Mouse (Mus musculus) MN1 (cell line): ENCODE results near the gene Tep1.
"Not testable (repeated sequence)": the region's sequence is repeated elsewhere in the genome, so short reads cannot be mapped to it uniquely, and the experiment has no call there.

Experiments
- DNase-seq: peaks from one replicate; pipeline ENCODE4 v3.0.0-alpha.2; 2016; ENCODE audit warnings: low spot score

Tep1 gene

DNA sequence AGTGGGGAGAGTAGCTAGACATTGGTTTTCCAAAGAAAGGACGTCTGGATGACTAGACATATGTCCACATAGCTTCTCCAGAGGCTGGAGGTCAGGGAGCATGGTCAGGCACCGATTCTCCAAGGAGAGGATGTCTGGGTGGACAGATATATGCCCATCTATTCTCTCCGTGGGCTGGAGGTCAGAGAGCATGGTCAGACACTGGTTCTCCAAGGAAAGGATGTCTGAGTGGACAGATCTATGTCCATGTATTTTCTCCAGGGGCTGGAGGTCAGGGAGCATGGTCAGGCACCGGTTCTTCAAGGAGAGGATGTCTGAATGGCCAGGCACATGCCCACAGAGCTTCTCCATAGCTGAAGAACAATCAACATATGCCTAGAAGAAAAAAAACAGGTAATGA lies 2.1 kb downstream of the Tep1 start:
- no peak for DNase-seq

DNA sequence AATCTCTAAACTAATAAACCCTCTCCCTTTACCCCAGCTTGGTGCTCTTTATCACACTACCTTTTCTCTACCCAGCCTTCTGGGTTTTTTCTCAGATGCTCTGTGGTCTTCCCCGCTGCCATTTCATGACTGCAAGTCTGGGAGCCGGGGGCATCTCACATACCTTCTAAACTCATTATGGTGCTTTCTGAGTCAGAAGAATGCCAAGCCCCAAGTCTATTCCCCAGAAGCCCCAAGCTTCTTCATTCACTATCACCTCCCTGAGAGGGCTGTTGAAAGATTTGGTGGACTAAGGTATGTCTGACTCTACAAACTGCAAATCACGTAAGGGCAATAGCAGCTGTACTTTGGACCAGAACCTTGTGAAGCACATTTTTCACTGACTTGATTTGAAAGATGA lies 3.4 kb downstream of the Tep1 start:
- no peak for DNase-seq

DNA sequence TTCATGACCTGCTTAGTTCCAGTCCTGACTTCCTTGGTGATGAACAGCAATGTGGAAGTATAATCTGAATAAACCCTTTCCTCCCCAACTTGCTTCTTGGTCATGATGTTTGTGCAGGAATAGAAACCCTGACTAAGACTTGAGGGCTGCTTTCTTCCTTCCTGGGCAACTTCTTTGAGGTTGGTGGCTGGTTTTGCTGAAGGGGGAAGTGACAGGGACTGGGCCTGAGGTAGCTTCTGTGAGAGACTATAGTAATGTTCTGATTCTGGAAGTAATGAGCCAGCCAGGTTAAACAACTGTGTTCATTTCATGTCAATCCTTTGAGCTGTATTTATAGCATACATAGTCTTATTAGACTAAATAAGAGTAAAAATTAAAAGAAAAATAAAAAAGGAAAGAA lies 5.4 kb downstream of the Tep1 start:
- DNase-seq: not testable (repeated sequence)

DNA sequence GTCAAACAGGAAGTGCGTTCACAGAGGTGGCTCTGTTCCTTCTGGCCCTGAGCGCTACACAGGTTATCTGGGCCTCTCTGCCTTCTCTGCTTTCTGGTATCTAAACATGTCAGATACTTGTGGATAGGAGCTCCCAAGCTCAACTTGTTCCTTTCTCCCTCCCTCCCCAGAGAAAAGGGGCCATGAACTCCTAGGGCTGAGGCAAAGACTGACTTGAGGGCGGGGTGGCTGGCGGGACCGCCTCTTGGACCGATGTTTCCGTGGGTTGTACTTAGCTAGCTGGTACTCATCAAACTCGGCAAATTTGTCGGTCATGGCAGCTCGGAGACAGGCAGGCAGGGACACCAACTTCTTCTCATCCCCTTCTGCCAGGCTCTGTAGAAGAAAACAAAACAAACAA lies 7.7 kb downstream of the Tep1 start:
- no peak for DNase-seq

DNA sequence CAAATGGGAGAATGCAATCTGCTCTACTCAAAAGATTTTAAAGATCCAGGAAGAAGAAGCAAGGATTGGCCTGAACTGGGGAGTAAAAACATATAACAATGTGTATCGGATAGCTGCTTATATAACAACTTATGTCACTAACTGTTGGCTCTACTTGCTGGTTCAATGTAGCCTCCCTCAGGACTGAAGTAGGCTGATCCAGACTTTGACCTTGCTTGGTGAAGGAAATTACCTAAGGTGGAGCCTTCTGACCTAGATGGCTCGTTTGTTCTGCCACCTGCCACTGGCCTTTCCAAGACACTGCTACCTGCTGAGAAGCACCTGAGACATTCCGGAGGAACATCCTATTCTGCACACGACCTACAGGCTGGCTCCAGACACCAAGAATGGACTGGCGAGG lies 14.6 kb downstream of the Tep1 start:
- no peak for DNase-seq

DNA sequence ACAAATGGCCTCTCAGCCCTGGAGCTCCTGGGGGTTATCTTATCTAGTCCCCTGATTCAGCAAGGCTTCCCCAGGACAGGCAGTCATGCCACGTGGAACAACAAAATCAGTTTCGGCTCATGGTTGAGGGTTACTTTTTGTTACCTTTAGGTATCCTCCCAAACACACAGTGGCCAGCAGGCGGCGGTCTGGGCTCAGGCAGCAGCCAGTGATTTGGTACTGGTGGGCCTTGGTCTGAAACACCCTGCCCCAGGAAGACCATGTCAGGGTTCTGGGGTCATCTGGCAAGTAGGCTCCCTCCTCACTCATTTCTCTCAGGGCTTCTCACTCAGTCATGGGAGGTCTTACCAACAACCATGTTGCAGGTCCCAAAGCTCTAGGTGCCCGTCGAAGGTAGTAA lies 33.1 kb downstream of the Tep1 start:
- DNase-seq: peak; percentile 9

DNA sequence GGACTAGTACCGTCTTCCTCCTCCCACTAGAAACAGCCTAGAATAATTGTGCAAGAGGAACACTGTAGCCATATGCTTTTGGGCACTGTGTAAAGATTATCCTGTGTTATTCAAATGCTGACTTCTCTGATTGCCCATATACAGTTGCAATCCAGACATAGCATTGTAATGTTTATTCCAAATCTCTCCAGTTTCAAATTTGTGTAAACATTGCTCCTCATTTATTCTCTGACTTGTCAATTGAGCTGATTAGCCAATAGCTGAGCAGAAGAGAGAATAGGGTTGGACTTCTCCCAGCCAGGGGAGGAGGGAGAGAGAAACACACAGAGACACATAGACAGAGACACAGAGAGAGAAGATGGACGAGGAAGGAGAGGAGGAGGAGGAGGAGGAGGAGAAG lies 35.9 kb downstream of the Tep1 start:
- DNase-seq: no peak

DNA sequence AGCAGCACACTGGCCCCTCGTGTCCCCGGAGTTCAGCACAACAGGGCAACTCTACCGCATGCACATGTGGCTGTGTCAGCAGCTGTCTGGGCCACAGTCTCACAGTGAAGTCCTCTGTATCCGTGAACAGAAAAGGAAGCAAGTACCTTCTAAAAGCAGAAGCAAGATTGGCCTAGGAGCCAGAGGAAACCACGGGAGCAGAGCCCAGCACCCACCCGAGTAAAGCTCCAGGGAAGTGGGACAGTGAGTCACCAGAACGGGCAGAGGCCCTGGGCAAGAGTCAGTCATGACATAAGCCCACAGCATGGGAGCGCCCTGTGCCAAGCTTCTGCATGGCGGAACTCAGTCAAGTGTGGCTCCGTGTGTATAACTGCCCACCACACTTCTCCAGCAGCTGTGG lies 36.4 kb downstream of the Tep1 start:
- DNase-seq: no peak

DNA sequence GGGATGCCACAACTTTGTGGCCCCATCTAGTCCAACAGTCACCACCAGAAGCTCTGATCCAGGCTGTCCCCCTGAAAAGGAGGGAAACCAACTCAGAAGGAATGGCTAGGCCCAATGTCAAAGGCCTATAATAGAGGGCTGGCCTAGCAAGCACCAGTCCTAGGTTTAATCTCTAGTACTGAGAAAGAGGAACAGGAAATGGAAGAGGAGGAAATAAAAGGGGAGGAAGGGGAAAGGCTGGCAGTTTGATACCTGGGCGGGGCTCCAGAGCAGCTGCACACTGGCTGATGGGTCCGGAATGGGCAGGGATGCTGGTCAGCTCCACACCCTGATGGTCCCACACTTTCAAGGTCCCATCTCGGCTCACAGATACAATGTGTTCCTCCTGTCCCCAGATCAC lies 40.5 kb downstream of the Tep1 start:
- DNase-seq: no peak

DNA sequence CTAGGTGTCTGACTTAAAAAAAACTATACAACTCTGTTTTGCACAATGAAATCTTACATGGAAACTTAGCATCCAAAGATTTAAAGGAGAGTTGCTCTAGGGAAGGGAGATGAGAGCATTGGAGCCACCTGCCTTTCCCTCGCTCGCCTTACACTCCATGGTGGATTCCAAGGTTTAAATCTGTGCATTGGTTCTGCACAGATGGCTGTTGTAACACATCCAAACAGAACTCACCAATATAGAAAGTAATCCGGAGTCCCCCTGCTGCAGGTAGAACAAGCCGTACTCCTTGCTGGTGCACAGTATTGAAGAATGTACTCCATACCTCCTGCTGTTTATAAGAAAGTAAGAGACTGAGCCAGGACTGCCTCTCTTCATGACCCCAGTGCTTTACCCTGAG lies 43.8 kb downstream of the Tep1 start:
- no peak for DNase-seq

DNA sequence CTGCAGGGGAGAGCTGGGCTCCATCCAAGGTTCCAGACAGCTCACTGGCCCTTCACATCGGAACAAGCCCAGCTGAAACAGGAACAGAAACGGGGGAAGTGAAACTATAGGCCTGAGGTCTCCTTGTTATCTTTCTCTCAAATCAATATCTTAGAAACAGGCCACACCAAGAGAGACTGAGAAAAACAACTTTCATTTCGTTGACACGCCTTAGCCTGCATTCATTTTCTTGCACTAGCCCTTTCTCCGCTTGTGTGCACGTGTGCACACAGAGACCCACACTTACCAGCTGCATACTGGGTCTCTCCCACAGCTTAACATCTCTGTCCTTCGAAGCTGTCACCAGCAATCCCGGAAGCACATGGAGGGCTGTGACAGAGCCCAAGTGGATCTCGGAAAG lies 46.1 kb downstream of the Tep1 start:
- no peak for DNase-seq

DNA sequence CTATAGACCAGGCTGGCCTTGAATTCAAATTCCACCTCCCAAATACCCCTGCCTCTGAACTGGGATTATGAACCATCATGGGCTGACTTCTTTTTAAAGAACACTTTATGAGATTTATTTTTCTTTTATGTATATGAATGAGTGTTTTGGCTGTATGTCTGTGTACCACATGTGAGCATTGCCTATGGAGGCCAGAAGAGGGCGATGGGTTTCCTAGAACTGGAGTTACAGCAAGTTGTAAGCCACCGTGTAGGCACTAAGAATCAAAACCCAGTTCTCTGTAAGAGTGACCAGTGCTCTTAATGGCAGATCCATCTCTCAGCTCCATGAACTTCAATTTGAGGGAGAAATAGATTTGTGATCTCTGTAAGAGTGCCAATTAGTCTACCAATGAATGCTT lies 47.1 kb downstream of the Tep1 start:
- DNase-seq: no peak

DNA sequence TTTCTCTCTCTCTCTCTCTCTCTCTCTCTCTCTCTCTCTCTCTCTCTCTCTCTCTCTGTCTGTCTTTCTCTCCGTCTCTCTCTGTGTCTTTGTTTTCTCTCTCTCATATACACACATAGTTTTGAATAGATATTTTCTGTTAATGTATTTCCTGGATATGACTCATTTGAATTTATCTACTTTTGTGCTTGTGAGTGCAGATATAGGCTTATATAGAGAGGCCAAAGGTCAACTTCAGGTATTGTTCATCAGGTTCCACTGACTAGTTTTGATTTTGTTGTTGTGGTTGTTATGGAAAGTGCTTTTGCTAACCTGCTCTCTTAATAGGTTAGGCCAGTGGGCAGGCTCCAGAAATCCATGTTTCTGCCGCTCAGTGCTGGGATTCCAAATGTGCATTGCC lies 57.3 kb downstream of the Tep1 start:
- DNase-seq: no peak

DNA sequence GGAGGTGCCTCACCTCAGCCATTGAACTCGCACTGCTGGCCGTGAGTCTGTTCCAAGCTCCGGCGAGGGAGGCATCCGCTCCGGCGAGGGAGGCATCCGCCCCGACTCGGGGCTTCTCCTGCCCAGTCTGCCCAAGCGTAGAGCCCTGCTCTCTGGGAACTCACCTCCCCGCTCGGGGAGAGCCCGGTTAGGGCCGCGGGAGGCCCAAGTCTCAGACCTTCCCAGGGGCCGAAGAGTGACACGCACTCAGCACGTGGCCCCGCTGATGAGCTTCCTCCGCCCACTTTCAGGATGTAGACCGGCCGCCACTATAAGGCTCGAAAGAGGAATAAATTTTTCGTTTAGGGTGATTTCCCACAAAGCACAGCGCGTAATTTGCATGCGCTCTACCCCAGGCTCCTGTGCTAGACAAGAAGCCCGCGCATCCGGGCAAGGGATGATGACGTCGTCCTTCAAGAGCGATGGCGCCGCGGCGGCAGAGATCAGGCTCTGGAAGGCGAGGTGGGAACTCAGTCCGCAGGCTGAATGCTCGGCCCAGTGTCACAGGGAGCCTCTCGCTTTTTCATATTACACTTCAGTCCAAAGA lies 62.8 kb downstream of the Tep1 start, which contains the start of the genes Ccnb1ip1 and Parp2:
TSS of gene Ccnb1ip1 (minus strand) at position 246 of the 586 bp plus-strand sequence.
TSS of gene Parp2 (plus strand) at position 355 of the 586 bp plus-strand sequence.
- DNase-seq: peak; percentile 97

DNA sequence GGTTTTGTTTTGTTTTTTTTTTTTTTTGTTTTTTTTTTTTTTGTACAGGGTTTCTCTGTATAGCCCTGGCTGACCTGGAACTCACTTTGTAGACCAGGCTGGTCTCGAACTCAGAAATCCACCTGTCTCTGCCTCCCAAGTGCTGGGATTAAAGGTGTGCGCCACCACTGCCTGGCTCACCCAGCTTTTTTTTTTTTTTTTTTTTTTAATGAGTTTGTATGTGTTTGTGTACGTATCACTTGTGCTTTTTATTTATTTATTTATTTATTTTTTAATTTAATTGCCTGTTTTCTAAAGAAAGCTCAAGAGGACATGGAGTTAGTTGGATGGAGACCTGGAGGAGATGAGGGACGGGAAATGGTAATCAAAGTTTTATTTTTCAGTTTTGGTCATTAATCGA lies 63.9 kb downstream of the Tep1 start:
- DNase-seq: not testable (repeated sequence)

DNA sequence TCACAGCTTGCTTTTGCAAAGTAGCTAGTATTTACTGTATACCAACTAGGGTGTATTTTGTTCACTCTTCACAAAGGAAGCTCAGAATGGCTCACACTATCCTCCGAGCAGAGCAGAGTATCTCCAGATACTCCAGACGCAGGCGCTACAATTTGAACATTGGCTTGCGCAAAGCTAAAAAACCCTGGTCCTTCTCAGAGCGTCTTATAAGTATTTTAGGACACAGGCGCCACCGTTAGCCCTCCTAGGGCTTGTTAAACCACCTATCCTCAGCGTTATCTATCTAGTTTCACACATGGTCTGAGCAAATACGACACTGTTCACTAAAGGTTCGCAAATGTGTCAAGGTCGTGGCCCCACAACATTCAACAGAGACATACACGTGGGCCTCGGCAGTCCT lies 65.7 kb downstream of the Tep1 start:
- no peak for DNase-seq

DNA sequence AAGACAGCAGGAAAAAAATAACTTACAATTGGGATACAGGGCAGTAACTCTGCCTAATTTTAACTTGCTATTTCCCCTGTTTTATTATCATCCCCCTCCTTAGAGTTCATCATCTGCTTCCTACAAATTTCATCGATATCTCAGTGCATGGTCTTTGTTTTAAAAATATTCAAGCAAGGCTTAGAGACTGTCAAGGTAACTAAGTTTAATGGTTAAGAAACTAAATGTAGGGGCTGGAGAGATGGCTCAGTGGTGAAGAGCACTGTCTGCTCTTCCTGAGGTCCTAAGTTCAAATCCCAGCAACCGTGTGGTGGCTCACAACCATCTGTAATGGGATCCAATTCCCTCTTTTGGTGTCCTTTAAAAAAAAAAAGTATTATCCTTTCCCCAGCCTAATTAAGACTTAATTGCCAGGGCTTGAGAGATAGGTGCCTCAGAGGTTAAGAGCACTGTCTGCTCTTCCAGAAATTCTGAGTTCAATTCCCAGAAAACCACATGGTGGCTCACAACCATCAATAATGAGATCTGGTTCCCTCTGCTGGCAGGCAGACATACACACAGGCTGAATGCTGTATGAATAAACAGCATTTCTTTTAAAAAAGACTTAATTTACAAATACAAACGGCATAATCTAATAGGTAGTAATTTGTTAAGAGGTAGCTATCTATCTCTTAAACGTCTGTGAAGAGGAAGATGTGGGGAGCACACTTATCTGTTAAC lies 67.4 kb downstream of the Tep1 start:
- DNase-seq: peak; percentile 48

DNA sequence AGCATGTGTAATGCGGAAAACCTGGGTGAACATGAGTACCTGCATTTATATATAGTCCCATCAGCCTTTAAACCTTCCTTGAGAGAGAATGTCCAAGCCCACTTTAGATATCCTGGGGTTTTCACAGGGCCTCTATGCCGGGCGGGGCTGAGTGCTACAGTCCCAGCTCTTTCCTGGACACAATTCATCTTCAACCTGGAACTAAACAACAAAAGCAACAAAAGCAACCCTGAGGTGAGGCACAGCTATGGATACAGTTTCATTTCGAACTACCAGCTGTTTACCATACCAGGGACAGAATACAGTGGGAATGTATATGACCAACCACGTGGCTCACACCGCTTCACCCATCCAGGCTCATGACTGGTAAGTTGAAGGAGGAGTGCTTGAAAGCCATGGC lies 67.9 kb downstream of the Tep1 start:
- DNase-seq: no peak

DNA sequence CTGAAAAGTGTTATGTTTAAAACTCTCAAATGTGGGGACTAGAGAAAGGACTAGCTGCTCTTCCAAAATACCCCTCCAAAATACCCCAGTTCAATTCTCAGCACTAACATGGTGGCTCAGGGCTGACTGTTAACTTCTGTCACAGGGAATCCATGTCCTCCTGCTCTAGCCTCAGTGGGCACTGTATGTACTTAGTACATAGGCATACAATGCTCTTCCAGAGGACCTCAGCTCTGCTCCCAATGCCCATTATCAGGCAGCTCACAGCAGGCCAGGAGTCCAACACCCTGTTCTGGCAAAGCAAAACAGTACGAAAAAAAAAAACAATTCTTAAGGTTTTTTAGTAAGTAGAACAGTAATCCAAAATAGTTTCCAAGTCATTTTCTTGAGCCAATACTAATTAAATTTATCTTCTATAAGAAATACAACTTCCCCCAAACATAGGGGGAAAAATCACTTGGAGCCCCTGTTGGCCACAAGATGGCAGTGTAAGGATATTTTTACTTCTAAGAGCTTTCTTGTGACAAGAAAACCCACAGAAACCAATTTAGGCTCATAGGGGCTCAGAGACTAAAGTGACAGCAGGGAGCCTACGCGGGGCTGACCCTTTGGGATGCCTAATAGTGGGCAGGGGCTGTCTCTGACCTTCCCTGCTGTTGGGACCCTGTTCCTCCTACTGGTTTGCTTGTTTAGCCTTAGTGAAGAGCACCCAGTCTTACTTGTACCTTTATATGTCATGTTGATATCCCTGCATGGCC lies 70.7 kb downstream of the Tep1 start:
- DNase-seq: peak; percentile 68

DNA sequence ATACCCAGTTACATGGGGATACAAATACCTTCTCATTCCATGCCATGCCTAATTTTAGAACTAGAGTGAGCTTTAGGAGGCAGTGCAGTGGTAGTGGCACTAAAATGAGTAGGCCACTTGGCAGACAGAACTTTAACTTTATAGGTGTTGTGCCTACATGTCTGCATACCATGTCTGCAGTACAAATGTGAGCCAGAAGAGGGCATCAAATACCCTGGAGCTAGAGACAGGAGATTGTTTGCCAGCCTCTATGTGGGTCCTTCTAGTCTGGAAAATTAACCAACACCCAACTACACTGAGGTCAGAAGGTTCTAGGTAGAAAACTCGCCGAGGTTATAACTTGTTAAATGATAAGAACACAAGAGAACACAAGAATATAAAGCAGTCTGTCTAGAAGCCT lies 71.8 kb downstream of the Tep1 start:
- no peak for DNase-seq

DNA sequence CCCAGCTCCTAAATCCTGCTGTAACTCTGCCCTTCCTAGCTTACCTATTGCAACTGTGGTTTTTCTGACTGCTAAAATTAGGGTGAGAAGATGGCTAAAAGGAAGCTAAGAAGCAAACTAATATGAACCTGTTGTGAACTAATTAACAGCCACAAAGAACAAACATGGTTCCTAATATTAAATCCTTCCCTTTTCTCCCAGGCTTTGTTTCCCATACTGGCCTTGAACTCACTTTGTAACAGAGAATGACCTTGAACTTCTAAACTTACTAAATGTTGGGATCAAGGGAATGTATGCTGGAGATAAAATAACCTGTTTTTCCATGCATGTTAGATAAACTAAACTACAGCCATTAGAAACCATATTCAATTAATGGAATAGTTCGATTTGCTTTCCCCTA lies 73.9 kb downstream of the Tep1 start:
- DNase-seq: no peak

DNA sequence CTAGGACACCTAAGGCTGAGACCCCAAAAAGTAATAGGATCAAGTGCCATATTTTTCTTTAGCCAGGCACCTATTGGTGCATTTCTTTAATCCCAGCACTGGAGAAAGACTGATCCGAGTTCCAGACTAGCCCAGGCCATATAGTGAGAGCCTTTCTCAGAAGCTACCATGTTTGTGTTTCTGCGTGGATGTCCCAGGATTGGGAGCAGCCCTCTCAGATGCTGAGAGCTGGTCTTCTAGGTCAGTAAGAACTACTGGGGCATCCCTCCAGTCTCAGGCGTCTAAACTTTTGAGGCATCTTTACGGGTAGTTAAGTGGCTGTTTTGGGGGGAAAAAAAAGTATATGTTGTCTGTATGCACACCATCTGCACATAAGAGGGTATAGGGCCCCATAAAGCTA lies 74.4 kb downstream of the Tep1 start:
- no peak for DNase-seq

DNA sequence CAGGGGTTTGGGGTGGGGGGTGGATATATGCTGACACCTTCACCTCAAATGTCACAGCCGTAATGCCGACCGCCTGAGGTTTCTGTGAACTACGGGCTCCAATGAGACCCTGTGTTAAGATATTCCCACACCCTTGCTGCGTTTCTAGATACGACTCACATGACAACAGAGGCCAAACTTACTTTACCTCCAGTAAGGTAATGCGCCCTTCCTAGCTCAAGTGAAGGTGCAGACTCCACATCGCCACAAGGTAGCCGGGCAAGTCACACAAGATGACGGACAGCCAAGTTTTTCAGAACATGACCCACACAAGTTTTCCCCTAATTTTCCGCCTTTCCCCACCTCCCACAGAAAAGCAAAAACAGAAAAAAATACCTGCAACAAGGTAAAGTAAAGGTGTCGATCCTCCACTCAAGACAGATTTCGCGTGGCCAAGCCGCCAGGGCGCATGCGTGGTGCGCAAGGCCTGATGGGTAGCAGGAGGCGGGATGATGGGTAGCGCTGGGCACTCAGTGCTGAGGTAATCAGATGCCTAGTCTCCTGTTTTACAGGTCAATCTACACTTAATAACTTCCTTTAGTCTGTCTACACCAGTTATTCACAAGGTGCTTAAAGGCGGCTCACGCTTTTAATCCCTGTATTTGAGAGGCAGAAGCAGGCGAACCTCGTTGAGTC lies 75.0 kb downstream of the Tep1 start:
- no peak for DNase-seq
